Mouse (Mus musculus) kidney, postnatal 36 days (tissue): ENCODE results near the gene Rnf144b.
A peak's percentile ranks its signal among the peaks of the same experiment; 100 is the strongest.

Source experiments
- DNase-seq, 2 experiments: peaks; one replicate each; pipeline ENCODE4 v3.0.0; 2021 to 2022; ENCODE audit warnings: mixed read lengths in 2 of 2

The Rnf144b gene

GRCm38 (mm10) chr13:47122537-47123430, at the start of gene Rnf144b:
TSS of gene Rnf144b (plus strand) at chr13:47122656.
- peak; percentile 23 to 44 for DNase-seq

DNA sequence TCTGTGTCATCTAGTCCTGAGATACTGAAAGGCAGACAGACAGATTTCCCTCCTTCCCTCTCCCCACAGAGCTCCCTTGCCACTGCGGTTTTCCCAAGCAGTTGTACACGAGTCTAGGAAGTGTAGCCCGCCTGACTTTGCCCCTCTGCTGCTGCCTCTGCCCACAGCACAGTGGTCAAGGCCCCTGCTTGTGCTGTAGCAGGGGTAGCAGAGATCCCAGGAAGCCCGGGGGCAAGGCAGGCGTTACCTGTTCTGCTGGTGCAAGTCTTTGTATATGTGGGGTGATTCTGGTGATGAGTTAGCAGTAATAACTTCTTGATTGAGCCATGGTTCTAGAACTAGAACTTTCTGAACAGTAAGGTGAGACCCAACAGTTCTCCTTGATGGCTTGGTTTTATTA, 46.3 kb upstream of the Rnf144b start:
- DNase-seq, result no peak

- no peak for DNase-seq
Observed at GRCm38 (mm10) chr13:47077367-47077766, 45.1 kb upstream of the Rnf144b start.

DNA sequence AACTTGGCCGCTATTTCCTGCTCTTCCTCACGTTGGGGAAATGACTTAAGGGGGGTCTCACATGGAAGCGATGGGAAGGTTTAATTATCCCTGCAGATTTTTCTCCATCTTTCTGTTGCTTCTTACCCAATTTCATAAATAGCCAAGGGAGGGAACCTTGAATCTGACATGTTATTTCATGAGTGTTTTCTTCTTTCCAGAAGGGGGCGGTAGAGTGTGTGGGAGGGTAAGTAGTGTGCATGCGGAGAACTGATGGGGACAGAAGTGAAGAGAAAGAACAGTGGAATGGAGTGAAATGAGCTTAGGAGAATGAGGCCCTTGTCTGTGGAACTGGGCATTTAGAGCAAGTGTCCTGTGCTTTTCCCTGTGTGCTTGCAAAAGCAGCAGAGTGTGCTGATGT, 43.7 kb upstream of the Rnf144b start:
- no peak for DNase-seq

- DNase-seq, result peak in 1 of 2 experiments; percentile 32
Observed at GRCm38 (mm10) chr13:47080905-47081505, 41.5 kb upstream of the Rnf144b start.

DNA sequence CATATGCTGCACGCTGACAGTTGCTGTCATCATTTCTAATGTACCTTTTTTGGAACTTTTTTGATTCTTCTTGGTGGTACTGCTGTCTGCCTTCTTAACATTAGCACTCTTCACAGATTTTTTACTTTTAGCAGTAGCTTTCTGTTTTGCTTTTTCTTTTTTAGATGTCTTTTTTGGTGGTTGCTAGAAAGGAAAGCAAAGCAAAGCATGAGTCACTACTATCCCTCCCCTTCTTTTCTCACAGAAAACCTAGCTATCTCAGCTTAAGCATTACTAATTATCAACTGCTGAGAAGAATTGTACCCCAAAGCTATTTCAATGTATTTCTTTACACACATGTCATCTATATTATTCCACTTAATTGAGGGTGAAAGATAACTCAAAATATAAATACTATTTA, 34.0 kb upstream of the Rnf144b start:
- no peak for DNase-seq

GRCm38 (mm10) chr13:47089271-47089670, 33.2 kb upstream of the Rnf144b start:
- no peak for DNase-seq

DNA sequence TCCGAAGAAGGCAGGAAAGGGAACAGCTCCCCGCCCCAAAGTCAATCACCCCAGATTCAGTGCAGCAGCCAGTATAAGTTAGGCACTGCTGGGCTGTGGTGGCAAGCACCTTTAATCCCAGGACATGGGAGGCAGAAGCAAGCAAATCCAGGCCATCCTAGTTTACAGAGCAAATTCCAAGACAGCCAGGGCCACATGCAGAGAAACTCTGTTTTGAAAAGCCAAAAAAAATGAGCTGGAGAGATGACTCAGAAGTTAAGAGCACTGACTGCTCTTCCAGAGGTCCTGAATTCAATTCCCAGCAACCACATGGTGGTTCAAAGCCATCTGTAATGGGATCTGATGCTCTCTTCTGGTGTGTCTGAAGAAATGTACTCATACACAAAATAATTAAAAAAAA, 28.7 kb upstream of the Rnf144b start:
- DNase-seq, result no peak

DNA sequence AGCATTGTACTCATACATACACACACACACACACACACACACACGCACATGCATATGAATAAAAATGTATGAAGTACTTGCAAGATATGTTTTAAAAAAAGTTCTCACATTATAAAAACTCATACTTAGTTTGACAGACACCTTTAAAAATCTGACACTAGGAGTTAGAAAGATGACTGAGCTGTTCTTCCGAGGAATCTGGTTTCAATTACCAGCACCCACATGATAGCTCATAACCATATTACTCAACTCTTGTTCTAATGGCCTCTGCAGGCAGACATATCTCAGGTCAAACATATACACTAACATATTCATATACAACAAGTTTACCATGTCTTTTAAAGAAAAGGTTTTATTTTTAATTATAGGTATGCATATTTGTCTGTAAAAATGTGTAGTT, 25.9 kb upstream of the Rnf144b start:
- DNase-seq, result no peak

DNA sequence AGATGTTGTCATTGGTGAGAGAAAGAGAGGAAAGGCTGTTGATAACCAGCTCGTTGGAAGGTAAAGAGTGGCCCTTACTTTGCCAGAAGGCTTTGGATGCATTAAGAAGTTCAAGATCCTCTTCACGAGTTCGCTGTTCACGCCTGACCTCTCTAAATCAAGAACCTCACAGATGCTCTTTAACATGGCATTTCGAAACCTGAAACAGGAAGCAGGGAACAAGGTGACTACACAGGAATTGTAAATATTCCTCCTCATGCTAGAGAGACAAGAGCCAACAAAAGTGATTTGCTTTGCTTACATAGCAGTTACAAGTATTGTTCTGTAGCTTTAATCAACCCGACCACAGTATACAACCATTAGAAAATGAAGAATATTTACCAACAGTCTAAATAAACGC, 23.2 kb upstream of the Rnf144b start:
- no peak for DNase-seq

GRCm38 (mm10) chr13:47100587-47100986, 21.9 kb upstream of the Rnf144b start:
- DNase-seq, result no peak

- peak; percentile 24 to 43 for DNase-seq
Observed at GRCm38 (mm10) chr13:47104146-47104545, 18.3 kb upstream of the Rnf144b start.

DNA sequence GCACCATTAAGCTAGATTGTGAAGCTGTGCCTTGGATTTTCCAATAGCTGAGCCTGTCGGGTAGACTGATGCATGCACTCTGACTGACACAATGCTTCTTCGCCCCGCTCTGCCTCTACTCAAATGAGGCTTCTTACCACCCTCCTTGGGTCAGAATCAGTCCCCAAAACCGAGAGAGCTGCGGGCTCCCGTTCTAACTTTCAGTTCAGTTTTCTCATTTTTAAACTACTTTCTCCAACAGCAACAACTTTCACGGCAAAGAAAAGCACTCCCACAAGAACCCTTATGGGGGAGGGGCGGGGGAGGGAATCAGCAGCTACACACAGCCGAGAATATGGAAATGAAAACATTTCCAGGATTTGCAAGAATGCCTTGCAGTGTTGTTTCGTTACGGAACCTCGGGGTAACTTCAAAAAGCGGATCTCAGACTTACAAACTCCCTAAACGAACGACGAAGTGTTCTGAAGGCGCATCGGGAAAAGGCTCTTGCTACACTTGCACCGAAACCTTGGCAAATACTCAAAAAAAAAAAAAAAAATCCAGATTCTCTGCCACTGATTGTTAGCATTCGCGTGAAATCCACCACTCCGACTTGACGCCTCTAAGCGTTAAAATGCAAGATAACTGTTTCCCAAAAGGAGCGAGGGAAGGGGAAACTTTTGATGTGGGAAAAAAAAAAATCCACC, 17.5 kb upstream of the Rnf144b start:
- peak; percentile 16 to 49 for DNase-seq

GRCm38 (mm10) chr13:47105711-47106579, 16.5 kb upstream of the Rnf144b start, which contains the start of gene Dek:
TSS of gene Dek (minus strand) at chr13:47106201.
- DNase-seq, result peak; percentile 87 to 89

GRCm38 (mm10) chr13:47106580-47106888, 15.9 kb upstream of the Rnf144b start:
- peak in 1 of 2 experiments; percentile 4 for DNase-seq

GRCm38 (mm10) chr13:47109239-47109638, 13.2 kb upstream of the Rnf144b start:
- no peak for DNase-seq

- no peak for DNase-seq
Observed at GRCm38 (mm10) chr13:47111185-47111584, 11.3 kb upstream of the Rnf144b start.

DNA sequence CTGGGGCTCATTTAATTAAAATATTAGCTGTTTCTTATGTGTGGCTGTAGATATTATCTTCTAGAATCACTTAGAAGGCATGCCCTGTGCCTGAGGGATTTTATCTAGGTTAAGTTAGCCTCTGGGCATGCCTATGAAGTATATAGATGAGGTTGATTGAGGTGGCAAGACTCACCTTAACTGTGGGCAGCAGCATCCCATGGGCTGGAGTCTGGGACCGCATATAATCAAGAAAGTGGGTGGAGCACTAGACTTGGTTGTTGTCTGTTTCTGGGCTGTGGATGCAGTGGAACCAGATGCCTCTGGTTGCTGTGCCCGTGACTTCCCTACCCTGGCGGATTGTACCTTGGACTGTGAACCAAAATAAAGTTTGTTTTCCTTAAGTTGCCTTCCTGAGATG, 10.4 kb upstream of the Rnf144b start:
- no peak for DNase-seq

DNA sequence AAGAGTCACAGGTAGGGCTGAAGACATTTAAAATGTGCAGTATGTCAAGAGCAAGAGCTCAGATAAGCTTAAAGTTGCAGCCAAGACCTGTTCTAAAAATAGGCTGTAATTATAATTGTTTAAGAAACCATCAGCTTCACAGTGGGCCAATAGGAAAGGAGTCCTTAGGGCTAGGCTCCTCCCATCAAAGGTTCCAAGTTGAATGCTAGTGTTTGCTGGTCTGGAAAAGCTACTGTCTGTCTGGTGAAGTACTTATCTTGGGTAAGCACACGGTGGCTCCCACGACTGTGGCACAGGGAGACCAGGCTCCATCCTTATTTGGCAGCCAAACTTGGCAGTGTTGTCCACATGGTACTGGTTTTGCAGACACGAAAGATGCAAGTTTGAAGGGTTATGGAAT, 9.5 kb upstream of the Rnf144b start:
- DNase-seq, result no peak

DNA sequence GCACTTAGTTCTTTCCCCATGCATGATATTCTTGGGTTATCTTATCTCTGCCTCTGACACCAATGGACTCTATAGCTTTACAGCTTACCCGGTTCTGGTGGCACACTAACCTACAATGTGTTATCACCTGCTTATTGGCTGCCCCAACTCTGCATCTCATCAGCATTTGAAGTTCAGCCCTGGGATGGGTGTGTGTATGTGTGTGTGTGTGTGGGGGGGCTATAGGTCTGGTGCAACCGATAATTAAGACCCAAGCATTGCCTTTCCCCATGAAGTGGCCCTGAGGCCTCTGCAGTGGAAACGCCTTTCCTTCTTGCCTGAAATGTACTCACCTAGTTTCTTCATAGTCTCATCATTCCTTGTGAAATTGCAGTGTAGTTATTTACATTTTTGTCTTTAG, 6.5 kb upstream of the Rnf144b start:
- DNase-seq, result no peak

- no peak for DNase-seq
Observed at GRCm38 (mm10) chr13:47121333-47121889, 1.0 kb upstream of the Rnf144b start.

- DNase-seq, result no peak
Observed at GRCm38 (mm10) chr13:47124449-47124848, 2.0 kb downstream of the Rnf144b start.
